Mouse (Mus musculus) inflammation-experienced regulatory T-cells, adult 6 months (primary cell): ENCODE data around the gene Riok2. TPM values are rescaled to one million over a fixed set of nuclear protein-coding genes. Genes with fewer than 3 reads are reported as not detected.

Experiments
- ATAC-seq: one replicate; pipeline ENCODE4 v1.8.0; 2017
- polyA plus RNA-seq, 3 experiments: library from polyadenylated mRNA; unstranded; fragments of 100-300 nt; shearing (Covaris generic); gene quantifications; one replicate each; pipeline ENCODE4 v1.2.1; 2017

Riok2 gene
- polyA plus RNA-seq, 3 experiments from 2014 or later: 29.9 to 34.5 (median 31.8) TPM

- no peak for ATAC-seq
These were observed 34.8 kb downstream of the Riok2 start for GRCm38 (mm10) chr17:17408720-17409478.

- no peak for ATAC-seq
These were observed 35.5 kb downstream of the Riok2 start for GRCm38 (mm10) chr17:17409601-17410000.

GRCm38 (mm10) chr17:17411443-17411842 is 37.3 kb downstream of the Riok2 start:
- no peak for ATAC-seq

GRCm38 (mm10) chr17:17412176-17412575 is 38.1 kb downstream of the Riok2 start:
- no peak for ATAC-seq

GRCm38 (mm10) chr17:17414206-17414605 is 40.1 kb downstream of the Riok2 start:
- no peak for ATAC-seq

GRCm38 (mm10) chr17:17424609-17425307 is 50.6 kb downstream of the Riok2 start:
- no peak for ATAC-seq

- no peak for ATAC-seq
These were observed 51.3 kb downstream of the Riok2 start for GRCm38 (mm10) chr17:17425308-17425813.

GRCm38 (mm10) chr17:17425906-17426305 is 51.8 kb downstream of the Riok2 start:
- no peak for ATAC-seq

GRCm38 (mm10) chr17:17428888-17429287 is 54.8 kb downstream of the Riok2 start:
- no peak for ATAC-seq

- ATAC-seq: no peak
These were observed 59.6 kb downstream of the Riok2 start for GRCm38 (mm10) chr17:17433679-17434078.

- no peak for ATAC-seq
These were observed 64.6 kb downstream of the Riok2 start for GRCm38 (mm10) chr17:17438576-17439191.

- ATAC-seq: no peak
These were observed 67.9 kb downstream of the Riok2 start for GRCm38 (mm10) chr17:17441876-17442498.

- ATAC-seq: no peak
These were observed 70.3 kb downstream of the Riok2 start for GRCm38 (mm10) chr17:17444297-17444886.

Other genes starting within 250 kb of the Riok2 start
- gene Lix1, start 28.4 kb downstream of the Riok2 start, polyA plus RNA-seq: under 1 TPM in 1 of 3 experiments, not detected in 2; 0.39 TPM